Mouse (Mus musculus) intestine, postnatal 0 days (tissue): ENCODE data around the gene Tardbp. TPM values are rescaled to one million over a fixed set of nuclear protein-coding genes. Genes with fewer than 3 reads are reported as not detected.

Experiments
- ATAC-seq: fragments of 200-750 bp; cut with Nextera tagmentation; 2 replicates; pipeline ENCODE4 v1.8.0; 2017; ENCODE audit warnings: mild to moderate bottlenecking, moderate TSS enrichment, moderate library complexity
- H3K27ac ChIP-seq: fragments of 300-500 bp; sonication (generic); 2 replicates; pipeline ENCODE4 v1.5.1; 2014; ENCODE audit warnings: mild to moderate bottlenecking, low read depth, low read length, moderate library complexity
- H3K27me3 ChIP-seq: fragments of 300-500 bp; sonication (generic); replicated peaks from 2 replicates; pipeline ENCODE4 v1.6.1; 2014; ENCODE audit warnings: low read length, mixed read lengths; ENCODE audit not compliant: control insufficient read depth, insufficient read depth
- H3K36me3 ChIP-seq: fragments of 300-500 bp; sonication (generic); 2 replicates; pipeline ENCODE4 v1.6.1; 2014; ENCODE audit warnings: mild to moderate bottlenecking, moderate library complexity; ENCODE audit not compliant: control insufficient read depth, insufficient read depth
- H3K4me1 ChIP-seq: fragments of 300-500 bp; sonication (generic); replicated peaks from 2 replicates; pipeline ENCODE4 v1.6.1; 2014; ENCODE audit warnings: antibody characterized with exemption, low read length, mixed read lengths; ENCODE audit not compliant: control insufficient read depth, insufficient read depth
- H3K4me2 ChIP-seq: fragments of 300-500 bp; sonication (generic); replicated peaks from 2 replicates; pipeline ENCODE4 v1.6.1; 2014; ENCODE audit warnings: low read depth, mild to moderate bottlenecking, moderate library complexity
- H3K4me3 ChIP-seq: fragments of 300-500 bp; sonication (generic); 2 replicates; pipeline ENCODE4 v1.5.1; 2014; ENCODE audit warnings: low read depth, low read length
- H3K9ac ChIP-seq: fragments of 300-500 bp; sonication (generic); 2 replicates; pipeline ENCODE4 v1.6.1; 2014; ENCODE audit warnings: mild to moderate bottlenecking, low read depth, low read length
- H3K9me3 ChIP-seq: fragments of 300-500 bp; sonication (generic); 2 replicates; pipeline ENCODE4 v1.6.1; 2016; ENCODE audit warnings: mixed run types; ENCODE audit not compliant: control insufficient read depth
- CTCF ChIP-seq: sonication (generic); IDR thresholded peaks from 2 replicates; pipeline ENCODE4 v1.5.1; 2016; ENCODE audit warnings: low read depth, mild to moderate bottlenecking, control low read depth, antibody characterized with exemption, moderate library complexity
- WGBS: fragments of 180-500 bp; shearing (Covaris S2); extraction: QIAGEN DNeasy Blood & Tissue Kit; methylation state at CpG from one replicate; pipeline ENCODE4 v1.1.7; 2014; 5-methylcytosine and 5-hydroxymethylcytosine counted together
- polyA plus RNA-seq: library from polyadenylated mRNA; unstranded; fragments of >200 nt; fragmentation: Nextera tagmentation; extraction: Ambion mirVana; gene quantifications from 2 replicates; pipeline ENCODE4 v1.2.1, GENCODE M21; 2015

The Tardbp gene
- polyA plus RNA-seq, 1 experiment from 2014 or later = 113 TPM

- no peak for ATAC-seq
- no peak overlapping the region for H3K4me3 ChIP-seq
- H3K27me3 ChIP-seq = no peaks in the 10 kb centered on the region
- no peak for TF ChIP-seq CTCF
- H3K36me3 ChIP-seq = no peaks in the 10 kb centered on the region
- H3K27ac ChIP-seq = no peak overlapping the region
- no peaks in the 10 kb centered on the region for H3K9me3 ChIP-seq
- WGBS = 61% methylated on average over 3 of the region's 3 CpGs
- H3K9ac ChIP-seq = no peak overlapping the region
- H3K4me2 ChIP-seq = no peak overlapping the region
- H3K4me1 ChIP-seq = no peaks in the 10 kb centered on the region
Measured at GRCm38 (mm10) chr4:148632013-148632692, 5.3 kb upstream of the Tardbp start.

DNA sequence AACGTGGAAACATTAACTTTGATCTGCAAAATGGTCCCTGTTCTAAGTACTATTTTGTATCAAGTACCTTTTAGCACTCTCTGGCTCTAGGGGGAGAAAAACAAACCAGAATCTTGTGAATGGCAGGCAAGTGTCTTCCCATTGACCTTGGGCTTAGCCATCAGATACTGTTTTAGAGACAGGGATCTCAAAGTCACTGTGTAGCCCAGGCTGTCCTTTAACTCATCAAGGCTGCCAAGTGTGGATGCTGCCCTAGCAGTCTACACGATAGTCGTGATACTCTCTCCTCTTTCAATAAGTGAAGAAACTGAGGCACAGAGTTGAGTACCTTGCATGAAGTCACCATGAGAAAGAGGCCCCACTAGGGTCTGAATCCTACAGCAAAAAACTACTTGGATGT, 427 bp upstream of the Tardbp start:
- Histone ChIP-seq H3K4me3 (peak overlapping the region; percentile 97), H3K27me3 (no peaks in the 10 kb centered on the region), H3K36me3 (peaks cover 20% of the 10 kb centered on the region), H3K4me1 (no peaks in the 10 kb centered on the region), H3K4me2 (peak overlapping the region; percentile 72), H3K9me3 (no peaks in the 10 kb centered on the region), H3K9ac (peak overlapping the region; percentile 99), H3K27ac (no peak overlapping the region)
- WGBS = 62% methylated on average over 3 of the region's 3 CpGs
- ATAC-seq = peak; percentile 2; the same call in 1 of the 2 replicates
- no peak for TF ChIP-seq CTCF

GRCm38 (mm10) chr4:148625756-148626622, 830 bp downstream of the Tardbp start:
- Histone ChIP-seq H3K9ac (peak overlapping the region; percentile 99), H3K36me3 (peaks cover 31% of the 10 kb centered on the region), H3K9me3 (no peaks in the 10 kb centered on the region), H3K4me3 (peak overlapping the region; percentile 97), H3K4me2 (peak overlapping the region; percentile 72), H3K4me1 (no peaks in the 10 kb centered on the region), H3K27me3 (no peaks in the 10 kb centered on the region), H3K27ac (peak overlapping the region; percentile 99)
- no peak for TF ChIP-seq CTCF
- peak; percentile 59 for ATAC-seq
- under 1% methylated on average over 56 of the region's 57 CpGs for WGBS

DNA sequence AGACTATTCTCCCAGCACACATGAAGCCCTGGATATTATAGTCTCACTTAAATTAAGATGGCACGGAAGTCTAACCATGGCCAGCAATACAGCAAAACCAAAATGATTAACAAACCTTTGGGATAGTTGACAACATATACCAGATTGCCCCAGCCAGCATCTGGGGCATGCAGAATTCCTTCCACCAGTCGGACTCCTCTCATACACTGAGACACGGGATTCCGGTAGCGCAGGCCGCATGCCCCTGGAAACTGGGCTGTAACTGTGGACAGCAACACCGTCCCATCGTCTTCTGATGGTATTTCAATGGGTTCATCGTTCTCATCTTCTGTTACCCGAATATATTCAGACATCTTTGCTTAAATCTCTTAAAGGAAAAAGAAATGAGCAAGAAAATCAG, 1.8 kb downstream of the Tardbp start:
- 0 out of 2 replicates have a peak, but pooled peaks have one; percentile 7 for TF ChIP-seq CTCF
- Histone ChIP-seq H3K36me3 (peaks cover 38% of the 10 kb centered on the region), H3K27ac (no peak overlapping the region), H3K4me3 (0 out of 2 replicates have a peak overlapping the region, but pooled peaks have one; percentile 97), H3K9ac (no peak overlapping the region), H3K9me3 (no peaks in the 10 kb centered on the region), H3K4me1 (no peaks in the 10 kb centered on the region), H3K4me2 (peak overlapping the region; percentile 72), H3K27me3 (no peaks in the 10 kb centered on the region)
- WGBS = 73% methylated on average over 10 of the region's 10 CpGs
- no peak for ATAC-seq

GRCm38 (mm10) chr4:148623609-148624008, 3.2 kb downstream of the Tardbp start:
- Histone ChIP-seq H3K4me1 (no peaks in the 10 kb centered on the region), H3K27me3 (no peaks in the 10 kb centered on the region), H3K4me2 (no peak overlapping the region), H3K4me3 (no peak overlapping the region), H3K36me3 (peaks cover 52% of the 10 kb centered on the region), H3K9ac (no peak overlapping the region), H3K9me3 (no peaks in the 10 kb centered on the region), H3K27ac (no peak overlapping the region)
- WGBS = 68% methylated on average over 4 of the region's 4 CpGs
- TF ChIP-seq CTCF = no peak
- ATAC-seq = no peak

- Histone ChIP-seq H3K4me2 (no peak overlapping the region), H3K27ac (no peak overlapping the region), H3K4me1 (no peaks in the 10 kb centered on the region), H3K9me3 (no peaks in the 10 kb centered on the region), H3K4me3 (no peak overlapping the region), H3K36me3 (peaks cover 60% of the 10 kb centered on the region), H3K27me3 (no peaks in the 10 kb centered on the region), H3K9ac (no peak overlapping the region)
- no peak for ATAC-seq
- TF ChIP-seq CTCF = no peak
- WGBS = 61% methylated on average over 4 of the region's 4 CpGs
Measured at GRCm38 (mm10) chr4:148622485-148622884, 4.3 kb downstream of the Tardbp start.
